Mouse (Mus musculus) left cerebral cortex, adult 2 months (tissue): Measurements from ENCODE around the gene Cep72. TPM values are rescaled to one million over a fixed set of nuclear protein-coding genes. Genes with fewer than 3 reads are reported as not detected.
"Not testable (repeated sequence)": the region's sequence is repeated elsewhere in the genome, so short reads cannot be mapped to it uniquely, and the experiment has no call there.

ENCODE experiments used
- DNase-seq, 2 experiments: peaks; one replicate each; pipeline ENCODE4 v3.0.0; 2021 to 2022; ENCODE audit warnings: low spot score in 2 of 2, mixed read lengths in 1 of 2; ENCODE audit errors: extremely low spot score in 1 of 2
- H3K27ac ChIP-seq: fragments of 200-600 bp; 2 replicates; pipeline ENCODE4 v1.8.1; 2022
- H3K4me3 ChIP-seq: fragments of 200-600 bp; 2 replicates; pipeline ENCODE4 v1.8.1; 2022
- CTCF ChIP-seq: fragments of 200-600 bp; IDR thresholded peaks from 2 replicates; pipeline ENCODE4 v1.8.1; 2022; ENCODE audit warnings: antibody characterized with exemption, mild to moderate bottlenecking, moderate library complexity
- intact Hi-C: fragments of 180-260 bp; cut with DNase I; formaldehyde crosslinking; loops from one replicate; pipeline ENCODE4 v1.15.1; 2025
- long read RNA-seq, 2 experiments: library from polyadenylated mRNA; stranded (forward); transcript quantifications; one replicate each; pipeline ENCODE4 v2.0.0; 2021; ENCODE audit warnings: borderline mapping rate in 2 of 2
- total RNA-seq, 2 experiments: library from RNA; stranded (reverse); gene quantifications; 2 replicates each; pipeline ENCODE4 v1.2.3; 2021

Gene Cep72
- 1 to 10 TPM in 1 of 2 experiments, under 1 TPM in 1; 0.63 to 1.2 TPM for total RNA-seq
- long read RNA-seq, experiment 1: 0 reads
- long read RNA-seq, experiment 2, partial matches to known transcripts: 0 of 3 reads
- long read RNA-seq, experiment 2, other reads (novel, unspliced or antisense): 2 of 3 reads

DNA sequence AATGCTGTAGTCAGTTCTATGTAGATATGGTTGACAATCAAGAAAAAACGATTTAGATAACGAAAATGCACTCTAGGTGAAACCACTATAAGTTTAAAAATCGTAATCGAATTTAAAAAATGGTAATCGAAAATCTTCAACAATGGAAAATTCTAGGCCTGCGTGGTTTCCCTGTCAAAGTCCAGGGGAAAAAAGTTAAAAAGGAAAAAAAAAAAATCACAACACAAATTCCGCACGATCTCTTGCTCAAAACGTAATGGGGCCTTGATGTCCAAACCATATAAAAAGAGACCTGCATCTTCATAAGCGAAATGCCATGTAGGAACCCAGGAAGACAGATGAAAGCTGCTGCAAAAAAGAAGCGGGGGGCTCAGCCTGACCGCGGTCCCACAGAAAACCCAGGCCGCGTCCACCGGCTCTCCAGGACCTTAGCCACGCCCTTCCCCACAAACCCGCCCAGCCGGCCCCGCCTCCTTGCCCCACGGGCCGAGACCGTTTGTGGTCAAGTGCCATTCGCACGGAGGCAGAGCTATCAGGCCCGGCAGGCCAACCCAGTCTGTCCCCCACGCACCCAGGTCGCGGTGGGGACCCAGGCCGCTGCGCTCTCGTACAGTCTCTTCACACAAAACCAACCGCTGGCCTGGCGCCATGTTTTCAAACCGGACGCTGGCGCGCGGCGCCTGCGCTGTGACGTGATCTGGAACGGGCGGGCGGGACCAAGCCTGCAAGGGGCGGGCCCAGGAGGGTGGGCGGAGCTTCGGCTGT lies at the start of gene Cep72:
Gene Cep72 (minus strand): TSS at position 687 of the 765 bp plus-strand sequence.
- no peak for TF ChIP-seq CTCF
- intact Hi-C loops: no loop called here
- DNase-seq: peak; percentile 81 to 87
- H3K4me3 ChIP-seq: peak within 1 kb of the TSS; percentile 65
- H3K27ac ChIP-seq: peak within 1 kb of the TSS; percentile 71

- no peak for TF ChIP-seq CTCF
- intact Hi-C loops: no loop called here
- DNase-seq: no peak
- H3K27ac ChIP-seq: no peak overlapping the region
- H3K4me3 ChIP-seq: no peak overlapping the region
Observed at GRCm38 (mm10) chr13:74107410-74107809, 45.3 kb upstream of the Cep72 start.

GRCm38 (mm10) chr13:74104417-74104816 lies 42.3 kb upstream of the Cep72 start:
- no peak for DNase-seq
- H3K4me3 ChIP-seq: no peak overlapping the region
- H3K27ac ChIP-seq: no peak overlapping the region
- intact Hi-C loops: no loop called here
- no peak for TF ChIP-seq CTCF

DNA sequence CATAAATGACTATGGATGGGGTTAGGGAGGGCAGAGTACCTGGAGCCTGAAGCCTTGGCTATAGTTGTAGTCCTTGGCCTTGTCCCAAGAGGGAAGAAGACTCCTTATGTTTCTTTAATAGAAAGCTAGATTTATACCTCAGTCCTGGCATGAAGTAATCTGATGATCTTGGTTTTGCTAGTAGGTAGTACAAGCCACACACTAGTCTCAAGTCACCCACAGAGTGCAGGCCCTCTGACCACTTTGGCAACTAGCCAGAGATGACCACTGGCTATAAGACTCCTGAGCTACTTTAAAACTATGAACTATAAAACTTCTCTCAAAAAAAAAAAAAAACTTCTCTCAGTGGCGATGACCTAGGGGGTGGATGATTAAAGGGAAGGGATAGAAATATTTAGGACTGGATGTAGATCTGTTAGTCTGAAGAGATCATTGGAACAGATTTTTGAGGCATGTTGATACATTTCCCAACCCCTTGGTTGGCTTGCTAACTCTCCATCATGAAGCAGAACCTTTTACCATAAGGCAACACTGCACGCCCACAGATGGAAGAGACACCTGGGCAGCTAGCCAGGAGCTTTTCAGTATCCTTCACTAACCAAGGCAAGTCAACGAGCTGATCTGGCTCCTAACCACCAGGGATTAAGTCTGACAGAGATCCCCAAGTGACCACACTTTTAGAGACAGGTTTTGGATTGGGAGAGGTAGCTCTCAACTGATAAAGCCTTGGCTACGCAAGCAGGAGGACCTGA lies 40.9 kb upstream of the Cep72 start:
- no peak for TF ChIP-seq CTCF
- intact Hi-C loops: no loop called here
- no peak for DNase-seq
- H3K27ac ChIP-seq: no peak overlapping the region
- no peak overlapping the region for H3K4me3 ChIP-seq

GRCm38 (mm10) chr13:74102108-74102830 lies 40.2 kb upstream of the Cep72 start:
- no peak for TF ChIP-seq CTCF
- DNase-seq: no peak
- intact Hi-C loops: no loop called here
- H3K4me3 ChIP-seq: no peak overlapping the region
- no peak overlapping the region for H3K27ac ChIP-seq

- DNase-seq: no peak
- intact Hi-C loops: loop anchor here (5.0 kb wide), 1 partner anchor 68 kb away; no protein-coding TSS in a partner anchor
- H3K27ac ChIP-seq: no peak overlapping the region
- no peak overlapping the region for H3K4me3 ChIP-seq
- no peak for TF ChIP-seq CTCF
Observed at GRCm38 (mm10) chr13:74098913-74099312, 36.8 kb upstream of the Cep72 start.

- H3K27ac ChIP-seq: no peak overlapping the region
- intact Hi-C loops: loop anchor here (1.0 to 5.0 kb wide), 2 partner anchors 70 to 204 kb away; no protein-coding TSS in a partner anchor
Observed at GRCm38 (mm10) chr13:74096715-74097363, 34.7 kb upstream of the Cep72 start.

GRCm38 (mm10) chr13:74095936-74096335 lies 33.8 kb upstream of the Cep72 start:
- H3K4me3 ChIP-seq: no peak overlapping the region
- no peak overlapping the region for H3K27ac ChIP-seq
- TF ChIP-seq CTCF: no peak
- no peak for DNase-seq
- intact Hi-C loops: loop anchor here (1.0 to 5.0 kb wide), 2 partner anchors 71 to 205 kb away; no protein-coding TSS in a partner anchor

More at GRCm38 (mm10) chr13:74096715-74097363, 34.7 kb upstream of the Cep72 start:
- peak; percentile 58 to 66 for DNase-seq
- TF ChIP-seq CTCF: peak; percentile 76
- H3K4me3 ChIP-seq: no peak overlapping the region

GRCm38 (mm10) chr13:74090265-74090664 lies 28.2 kb upstream of the Cep72 start:
- no peak overlapping the region for H3K4me3 ChIP-seq
- DNase-seq: no peak

GRCm38 (mm10) chr13:74073369-74073768 lies 11.3 kb upstream of the Cep72 start:
- DNase-seq: no peak
- intact Hi-C loops: no loop called here
- Histone ChIP-seq H3K4me3 (no peak overlapping the region), H3K27ac (no peak overlapping the region)
- no peak for TF ChIP-seq CTCF

More at GRCm38 (mm10) chr13:74090265-74090664, 28.2 kb upstream of the Cep72 start:
- TF ChIP-seq CTCF: no peak
- no peak overlapping the region for H3K27ac ChIP-seq
- intact Hi-C loops: no loop called here

GRCm38 (mm10) chr13:74071714-74072113 lies 9.6 kb upstream of the Cep72 start:
- TF ChIP-seq CTCF: no peak
- H3K4me3 ChIP-seq: no peak overlapping the region
- no peak for DNase-seq
- no peak overlapping the region for H3K27ac ChIP-seq
- intact Hi-C loops: no loop called here

DNA sequence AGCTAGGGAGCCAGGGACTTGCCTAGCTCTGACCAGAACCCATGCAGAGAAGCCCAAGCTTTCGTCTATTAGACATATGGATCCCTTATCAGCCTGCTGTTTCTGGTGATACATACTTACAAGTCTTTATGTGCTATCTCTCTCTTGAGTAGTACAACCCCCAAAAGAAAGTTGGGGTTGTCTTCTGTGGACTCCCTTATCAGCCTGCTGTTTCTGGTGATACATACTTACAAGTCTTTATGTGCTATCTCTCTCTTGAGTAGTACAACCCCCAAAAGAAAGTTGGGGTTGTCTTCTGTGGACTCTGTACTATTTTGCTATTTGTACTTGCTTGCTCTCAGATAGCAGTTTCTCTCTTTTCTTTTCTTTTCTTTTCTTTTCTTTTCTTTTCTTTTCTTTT lies 9.1 kb upstream of the Cep72 start:
- H3K4me3 ChIP-seq, DNase-seq, intact Hi-C loops, H3K27ac ChIP-seq: not testable (repeated sequence)
